Mouse (Mus musculus) yolk sac, embryonic 10.5 days (tissue): ENCODE measurements around the gene 1700012A03Rik.

Source experiments
- DNase-seq: peaks from one replicate; pipeline ENCODE4 v3.0.0-alpha.2; 2017; ENCODE audit warnings: low spot score

Gene 1700012A03Rik

DNA sequence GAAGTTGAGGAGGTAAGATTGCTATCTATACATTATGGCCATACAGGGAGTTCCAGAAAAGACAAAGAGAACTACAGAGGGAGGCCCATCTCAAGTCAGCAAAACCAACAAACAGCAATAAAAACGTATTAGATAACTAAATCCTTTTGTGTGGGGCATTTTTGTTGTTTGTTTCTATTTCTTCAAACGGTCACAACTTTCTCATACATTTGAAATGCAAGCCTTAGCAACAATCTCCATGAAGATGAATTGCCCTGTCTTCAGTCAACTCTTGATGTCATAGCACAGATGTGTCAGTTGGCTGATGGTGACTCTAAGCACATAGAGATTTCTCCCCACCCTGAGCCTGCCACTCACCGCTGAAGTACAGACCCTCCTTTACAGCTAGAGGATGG is at the start of gene 1700012A03Rik:
TSS of gene 1700012A03Rik (plus strand) at position 296 of the 395 bp plus-strand sequence.
- no peak for DNase-seq

DNA sequence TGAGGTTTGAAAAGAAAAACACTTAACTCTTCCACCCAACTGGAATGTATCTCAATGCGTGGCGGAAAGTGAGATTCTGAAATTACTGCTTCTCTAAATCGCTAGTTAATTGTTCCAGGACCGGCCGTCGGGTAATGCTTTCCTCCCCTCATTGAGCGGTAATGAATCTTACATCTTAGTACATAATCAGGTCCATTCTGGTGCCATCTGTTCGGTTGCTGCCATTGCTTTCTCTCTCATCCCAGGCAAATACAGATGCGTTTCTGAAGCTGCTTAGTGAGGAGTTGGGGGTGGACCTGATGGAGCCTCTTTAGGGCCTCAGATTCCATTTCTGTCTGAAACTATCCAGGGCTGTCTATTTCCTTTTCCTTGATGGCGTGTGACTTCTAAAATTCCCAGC is 45.8 kb upstream of the 1700012A03Rik start:
- DNase-seq: no peak

DNA sequence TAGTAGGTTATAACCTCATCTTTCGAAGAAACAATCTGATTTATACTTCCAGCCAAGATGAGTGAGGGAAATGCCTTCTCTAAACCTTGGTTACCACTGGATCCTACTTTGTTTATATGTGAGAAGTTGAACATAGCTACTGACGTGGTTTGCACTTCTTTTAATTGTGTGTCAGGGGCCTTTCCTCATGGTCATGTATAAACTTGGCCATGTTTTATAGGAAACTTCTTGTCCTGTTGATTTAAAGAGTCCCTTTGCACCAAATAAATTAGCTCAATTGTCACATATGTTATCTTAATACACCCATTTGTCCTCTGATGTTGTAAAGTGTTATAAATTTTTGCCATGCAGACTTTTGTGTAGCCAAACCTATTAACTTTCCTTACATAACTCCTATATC is 44.1 kb upstream of the 1700012A03Rik start:
- no peak for DNase-seq

DNA sequence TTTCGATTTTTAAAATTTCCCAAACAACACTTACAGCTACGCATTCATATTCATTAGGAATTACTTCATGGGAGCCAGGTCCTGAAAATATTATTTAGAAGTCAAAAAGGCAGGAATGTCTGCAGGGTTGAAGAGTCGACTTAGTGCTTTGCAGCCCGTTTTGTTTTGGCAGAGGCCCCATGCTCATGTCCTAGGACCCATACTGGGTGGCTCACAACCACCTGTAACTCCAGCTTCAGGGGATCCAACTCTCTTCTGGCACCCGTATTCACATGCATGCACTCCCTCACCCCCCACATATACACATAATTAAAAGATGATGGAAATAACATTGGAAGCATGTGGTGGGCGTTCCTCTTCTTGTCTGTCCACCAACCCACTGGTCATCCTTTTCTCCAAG is 43.7 kb upstream of the 1700012A03Rik start:
- no peak for DNase-seq

DNA sequence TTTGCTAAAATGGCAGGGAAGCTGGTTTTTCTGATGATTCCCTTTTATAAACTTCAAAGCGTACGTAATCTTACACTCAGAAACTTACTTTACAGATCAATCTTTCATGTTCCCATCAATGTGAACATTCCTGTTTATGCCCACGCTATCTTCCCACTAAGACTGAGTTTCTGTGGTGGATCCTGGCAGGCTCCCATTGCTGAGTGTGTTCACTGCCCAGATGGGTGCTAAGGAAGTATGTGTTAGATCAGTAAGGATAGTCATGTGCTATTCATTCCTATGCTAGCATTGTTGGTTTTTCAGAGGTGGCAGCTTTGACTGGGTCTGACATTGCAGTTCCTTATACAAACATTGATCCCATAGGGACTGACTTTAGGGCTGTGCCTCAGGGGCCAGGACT is 42.7 kb upstream of the 1700012A03Rik start:
- DNase-seq: no peak

DNA sequence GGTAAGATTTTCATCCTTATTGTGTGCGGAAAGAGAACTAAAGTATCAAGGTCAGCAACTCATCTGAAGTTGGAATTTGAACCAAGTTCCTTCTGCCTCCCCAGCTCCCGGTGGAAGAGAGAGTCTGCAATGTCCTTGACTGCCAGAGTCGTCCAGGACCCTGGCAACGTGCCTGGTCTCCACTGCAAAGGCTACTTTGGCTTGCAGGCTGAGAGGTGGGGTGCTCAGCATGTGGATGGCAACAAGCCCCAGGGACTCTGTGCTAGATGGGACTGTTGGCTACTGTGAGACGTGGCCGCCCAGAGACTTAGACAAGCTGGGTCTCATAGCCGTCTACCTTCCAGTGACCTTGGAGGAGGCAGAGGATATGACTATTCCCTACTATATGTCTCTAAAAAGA is 33.2 kb upstream of the 1700012A03Rik start:
- DNase-seq: no peak

DNA sequence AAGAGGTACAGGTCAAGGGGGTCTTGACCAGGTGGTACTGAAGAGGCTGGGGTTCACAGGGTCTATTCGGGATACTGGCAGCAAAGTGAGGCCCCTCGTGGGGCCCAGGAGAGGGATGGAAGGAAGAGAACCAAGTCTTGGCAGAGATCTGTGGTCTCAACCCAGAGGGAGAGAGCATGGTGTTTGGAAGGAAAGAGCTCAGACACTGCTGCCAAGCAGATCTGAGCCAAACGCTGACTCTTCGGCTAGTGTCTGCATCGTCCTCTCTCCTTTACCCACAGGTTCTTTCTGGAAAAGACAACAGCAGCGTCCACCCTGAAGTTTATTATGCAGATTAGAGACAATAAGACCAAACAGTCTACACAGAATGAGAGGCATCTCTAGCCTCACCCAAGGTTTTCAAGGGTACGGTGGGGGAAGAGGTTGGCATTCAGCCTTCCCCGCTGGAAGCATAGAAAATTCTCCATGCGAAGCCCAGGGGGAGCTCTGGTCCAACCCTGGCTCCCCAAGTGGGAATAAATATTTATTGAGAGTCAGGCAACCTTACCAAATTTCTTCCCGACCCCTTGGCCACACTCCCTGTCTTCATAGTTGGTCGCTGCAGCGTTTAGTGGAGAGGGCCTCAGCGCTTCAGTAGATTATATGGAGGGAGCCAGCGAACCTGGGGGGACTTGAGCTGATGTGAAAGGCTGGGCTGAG is 32.5 kb upstream of the 1700012A03Rik start:
- no peak for DNase-seq

DNA sequence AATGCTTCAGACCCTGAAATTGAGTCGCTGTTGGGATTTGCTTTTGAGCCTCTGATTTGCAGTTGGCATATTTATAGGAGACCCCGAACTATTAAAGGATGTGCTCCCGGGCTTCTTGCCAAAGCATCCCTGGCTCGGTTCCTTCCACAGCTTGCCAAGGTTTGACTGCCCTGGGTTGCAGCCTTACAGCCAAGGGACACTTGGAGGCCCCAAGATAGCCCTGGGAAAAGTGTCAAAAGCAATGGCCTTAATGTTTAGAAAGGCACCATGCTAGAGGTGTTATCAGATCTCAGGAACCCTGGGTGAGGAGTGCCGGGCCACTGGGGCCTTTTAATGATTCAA is 32.0 kb upstream of the 1700012A03Rik start:
- DNase-seq: no peak

DNA sequence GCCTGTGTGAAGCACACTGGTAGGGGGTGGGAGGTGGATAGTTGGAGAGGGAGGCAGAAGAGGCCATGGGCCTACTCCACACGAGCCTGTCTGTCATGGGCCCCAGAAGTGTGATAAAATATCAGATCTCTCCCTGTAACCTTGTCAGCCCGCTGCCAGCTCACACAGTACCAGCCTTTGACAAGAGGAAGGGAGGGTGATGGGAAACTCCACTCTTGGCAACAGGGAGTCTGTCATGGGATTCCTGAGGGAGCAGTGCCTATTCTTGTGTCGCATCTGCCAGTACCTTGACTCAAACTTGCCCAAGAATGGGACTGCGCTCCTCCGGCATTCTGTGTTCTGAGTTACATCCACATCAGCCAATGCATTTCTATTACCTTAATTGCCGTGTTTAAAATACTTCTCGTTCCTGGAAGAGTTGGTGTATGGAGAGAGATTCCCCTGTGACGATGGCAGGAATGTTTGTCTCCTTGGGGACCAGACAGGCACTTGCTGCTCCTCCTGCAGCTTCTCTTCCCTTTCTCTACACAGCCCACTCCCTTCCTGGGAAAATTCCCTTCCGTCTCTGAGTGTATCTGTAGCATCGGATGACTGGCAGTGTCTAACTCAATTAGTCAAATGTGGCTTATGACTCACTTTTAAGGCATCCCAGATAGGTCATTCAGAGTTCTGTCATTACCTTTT is 28.1 kb upstream of the 1700012A03Rik start:
- DNase-seq: no peak

DNA sequence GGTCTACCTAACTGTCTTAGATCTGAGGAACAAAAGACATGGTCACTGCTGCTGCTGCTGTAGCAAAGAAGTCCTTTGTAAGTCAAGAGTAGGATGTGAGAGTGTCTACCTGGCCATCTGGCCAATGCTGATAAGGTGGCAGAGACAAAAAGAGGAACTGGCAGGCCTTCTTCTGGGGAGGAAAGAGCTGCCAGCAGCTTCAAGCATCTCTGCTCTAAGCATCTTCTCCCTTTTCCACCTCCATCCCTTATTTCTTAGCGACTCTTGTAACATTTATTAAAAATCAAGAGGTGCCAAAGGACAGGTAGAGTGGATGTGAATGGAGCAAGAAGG is 27.5 kb upstream of the 1700012A03Rik start:
- DNase-seq: no peak

DNA sequence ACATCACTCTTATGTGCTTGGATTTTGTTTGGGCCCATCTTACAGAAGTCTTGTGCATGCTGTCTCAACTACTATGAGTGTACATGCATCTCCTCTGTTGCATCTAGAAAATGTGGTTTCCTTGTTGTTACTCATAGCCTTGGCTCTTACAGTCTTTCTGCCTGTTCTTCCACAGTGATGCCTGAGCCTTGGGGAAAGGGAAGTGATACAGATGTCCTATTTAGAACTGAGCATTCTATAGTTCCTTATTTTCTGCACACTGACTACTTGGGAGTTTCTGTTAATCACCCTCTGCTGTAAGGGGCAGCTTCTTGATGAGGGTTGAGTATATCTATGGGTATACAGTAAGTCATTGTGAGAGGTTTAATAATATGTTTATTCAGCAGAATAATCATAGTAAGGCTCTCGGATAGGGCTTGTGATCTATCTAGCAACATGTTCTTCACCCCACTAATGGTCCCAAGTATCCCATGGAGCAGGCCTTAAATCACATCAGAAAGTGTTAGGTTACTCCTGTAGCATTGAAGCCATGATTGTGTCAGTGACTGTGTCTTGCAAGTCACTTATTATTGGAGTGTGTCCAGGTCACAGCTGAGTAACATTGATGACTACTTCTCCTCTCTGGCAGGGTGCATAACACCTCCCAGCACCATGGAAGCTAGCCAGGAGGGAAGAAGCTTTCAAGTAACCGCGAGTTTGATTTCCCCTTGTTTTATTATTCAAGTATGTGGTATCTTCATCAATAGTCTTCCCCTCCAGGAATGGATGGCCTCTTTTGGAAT is 21.6 kb upstream of the 1700012A03Rik start:
- DNase-seq: no peak

DNA sequence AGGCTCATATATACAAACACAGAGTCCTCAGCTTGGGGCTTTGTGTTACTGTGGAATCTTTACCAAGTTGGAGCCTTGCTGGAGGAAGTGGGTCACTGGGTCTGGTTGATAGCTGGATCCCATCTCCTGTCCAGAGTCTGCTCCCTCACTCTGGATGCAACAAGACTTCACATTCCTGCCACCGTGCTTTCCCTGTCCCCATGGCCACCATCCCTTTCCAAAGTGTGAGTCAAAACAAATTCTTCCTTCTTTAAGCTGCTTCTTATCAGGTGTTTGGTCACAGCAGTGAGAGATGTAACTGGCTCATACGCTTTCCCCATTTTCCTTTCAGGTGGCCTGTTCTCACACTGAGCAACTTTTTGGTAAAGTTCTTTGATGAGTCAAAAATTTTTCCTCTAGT is 15.8 kb upstream of the 1700012A03Rik start:
- DNase-seq: no peak

DNA sequence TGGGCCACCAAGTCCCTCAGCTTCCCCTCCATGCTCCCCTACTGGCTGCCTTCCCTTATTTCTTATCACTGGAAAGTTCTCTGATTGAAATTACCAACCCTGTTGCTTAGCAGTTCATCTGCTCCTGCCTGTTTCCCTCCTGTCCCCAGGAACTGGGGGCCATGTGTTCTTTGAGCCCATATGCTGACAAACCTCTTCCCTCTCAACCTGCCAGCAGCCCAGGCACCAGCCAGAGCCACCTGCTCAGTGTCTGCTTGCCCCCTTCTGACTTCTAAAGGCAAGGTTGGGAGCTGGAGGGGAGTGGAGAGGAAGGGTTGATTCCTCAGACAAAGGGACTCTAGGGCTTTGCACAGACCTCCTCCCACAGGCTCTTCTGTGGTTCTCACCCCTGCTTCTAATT is 4.7 kb upstream of the 1700012A03Rik start:
- DNase-seq: no peak

DNA sequence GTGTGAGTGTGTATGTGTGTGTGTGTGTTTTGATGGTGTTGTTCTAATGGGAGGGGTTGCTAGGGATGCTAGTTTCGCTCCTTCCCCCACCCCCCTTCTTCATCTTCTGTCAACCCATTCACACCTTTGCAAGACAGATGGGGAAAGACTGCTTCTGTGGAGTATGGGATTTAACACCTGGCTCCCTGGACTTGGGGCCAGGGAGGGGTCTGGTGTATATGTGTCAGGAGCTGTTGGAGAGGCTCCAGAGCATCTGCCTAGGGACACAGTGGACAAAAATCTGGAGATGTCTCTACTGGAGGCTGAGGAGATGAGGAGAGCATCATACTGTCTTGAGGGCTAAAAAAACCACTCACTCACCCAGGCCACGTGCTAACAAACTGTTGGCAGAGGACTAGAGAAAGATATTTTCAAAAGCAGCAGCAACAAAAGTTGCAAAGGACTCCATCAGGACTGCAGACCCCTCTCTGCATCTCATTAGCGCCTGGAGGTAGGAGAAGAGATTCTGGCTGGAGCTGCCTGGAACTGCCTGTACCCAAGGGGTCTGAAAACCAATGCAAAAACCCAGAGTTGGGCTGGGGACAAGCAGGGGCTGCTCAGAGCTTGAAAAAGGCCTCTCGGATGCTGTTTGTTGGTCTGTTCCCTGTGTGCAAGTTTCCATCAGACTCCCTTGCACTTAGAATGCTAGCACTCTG is 643 bp upstream of the 1700012A03Rik start:
- no peak for DNase-seq

DNA sequence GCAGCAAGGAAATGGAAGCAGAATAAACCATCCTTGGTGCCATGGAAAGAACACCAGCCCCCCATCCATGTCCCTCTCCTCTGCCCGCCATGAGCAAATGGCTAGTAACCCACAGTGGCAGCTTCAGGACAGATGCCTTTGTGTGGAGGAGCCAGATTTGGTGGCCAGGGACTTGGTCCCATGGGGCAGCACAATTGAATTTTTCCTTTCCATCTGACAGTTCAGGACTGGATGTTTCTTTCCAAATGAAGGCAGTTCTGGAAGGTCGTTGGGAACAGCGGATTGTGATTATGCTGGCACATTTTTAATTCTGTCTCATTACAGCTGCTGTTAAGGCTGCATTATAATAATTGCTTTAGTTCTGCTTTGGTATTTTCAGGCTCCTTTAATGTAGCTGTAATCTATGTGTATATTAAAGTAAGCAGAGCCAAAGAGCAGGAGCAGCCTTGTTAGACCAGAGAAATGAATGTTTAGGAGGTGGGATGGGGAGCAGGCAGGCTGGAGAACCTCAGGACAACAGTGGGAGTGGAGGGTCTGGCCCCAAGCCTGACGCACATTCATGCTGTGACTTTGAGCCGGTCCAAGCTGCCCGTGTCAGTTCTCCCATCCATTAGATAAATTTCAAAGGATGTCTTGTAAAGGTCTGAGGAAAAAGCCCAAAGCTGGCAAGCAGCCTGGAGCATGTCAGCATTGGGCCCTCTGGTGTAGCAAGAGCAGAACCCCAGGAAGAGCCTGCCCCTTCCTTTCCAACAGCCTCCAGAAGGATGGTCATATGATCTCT is 2.3 kb downstream of the 1700012A03Rik start:
- no peak for DNase-seq

DNA sequence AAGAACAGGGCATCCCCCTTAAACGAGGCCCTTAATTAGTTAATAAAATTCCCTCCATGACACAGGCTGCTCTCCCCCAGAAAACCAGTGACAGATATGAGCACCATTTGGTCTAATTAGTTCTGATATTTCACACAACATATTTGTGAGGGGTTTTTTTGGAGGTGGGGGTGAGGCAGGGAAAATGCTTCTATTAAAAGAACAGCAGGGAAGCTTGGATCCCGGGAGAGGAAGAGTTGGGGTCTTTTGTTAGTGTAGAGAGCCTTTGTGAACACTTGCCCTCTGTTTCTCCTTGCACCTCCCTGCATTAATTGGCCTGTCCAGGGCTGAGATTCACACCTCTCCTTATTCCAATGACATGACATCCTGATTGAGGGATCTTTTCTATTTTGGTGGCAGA is 6.5 kb downstream of the 1700012A03Rik start:
- DNase-seq: no peak

DNA sequence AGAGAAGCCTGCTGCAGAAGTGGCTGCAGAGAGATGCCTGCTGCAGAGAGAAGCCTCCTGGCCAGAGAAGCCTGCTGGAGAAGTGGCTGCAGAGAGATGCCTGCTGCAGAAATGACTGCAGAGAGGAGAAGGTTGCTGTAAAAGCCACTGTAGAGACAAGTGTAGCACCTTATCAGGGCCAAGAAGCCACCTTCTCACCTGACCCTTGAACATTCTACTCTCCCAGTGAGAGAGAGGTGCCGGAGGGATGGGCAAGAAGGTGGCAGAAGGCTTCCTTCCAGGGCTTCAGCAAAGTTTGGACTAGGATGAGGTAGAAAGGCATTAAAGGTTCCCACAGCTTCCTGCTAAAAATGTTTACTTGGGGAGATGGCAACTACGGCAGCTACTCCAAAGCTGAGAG is 8.5 kb downstream of the 1700012A03Rik start:
- no peak for DNase-seq

DNA sequence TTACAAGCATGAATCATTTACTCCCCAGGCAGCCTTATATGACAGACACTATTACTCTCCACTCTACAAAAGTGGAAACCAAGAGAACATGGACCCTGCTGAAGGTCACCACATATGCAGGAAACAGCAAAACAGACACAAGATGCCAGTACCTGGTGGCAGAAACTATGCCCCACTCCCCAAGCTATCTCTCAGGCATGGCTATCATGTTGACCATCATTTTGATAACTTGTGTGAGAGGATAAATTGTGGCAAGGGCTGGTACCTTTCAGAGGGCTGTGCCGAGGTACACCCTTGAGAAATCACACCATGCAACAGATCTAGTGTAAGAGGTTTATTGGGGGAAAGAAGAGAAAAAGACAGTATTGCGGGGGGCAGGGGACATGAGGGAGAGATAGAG is 10.6 kb downstream of the 1700012A03Rik start:
- no peak for DNase-seq

DNA sequence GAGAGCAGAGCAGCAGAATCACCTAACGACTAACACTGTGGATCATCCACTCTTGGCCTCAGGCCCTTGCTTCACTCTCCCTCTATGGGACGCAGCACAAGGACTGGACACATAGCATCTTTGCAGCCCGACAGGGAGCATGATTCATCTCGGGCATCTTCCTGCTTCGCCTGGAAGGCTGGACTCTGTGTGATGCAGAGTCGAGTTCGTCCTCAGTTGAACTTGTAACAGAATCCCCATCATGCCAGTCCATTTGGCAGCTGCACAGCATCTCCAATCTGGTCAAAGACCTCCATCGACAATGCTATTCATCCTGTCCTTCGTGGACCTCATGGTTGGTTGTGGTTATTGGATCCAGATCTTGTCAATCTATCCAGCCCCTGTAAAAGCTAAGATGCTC is 11.2 kb downstream of the 1700012A03Rik start:
- DNase-seq: no peak

DNA sequence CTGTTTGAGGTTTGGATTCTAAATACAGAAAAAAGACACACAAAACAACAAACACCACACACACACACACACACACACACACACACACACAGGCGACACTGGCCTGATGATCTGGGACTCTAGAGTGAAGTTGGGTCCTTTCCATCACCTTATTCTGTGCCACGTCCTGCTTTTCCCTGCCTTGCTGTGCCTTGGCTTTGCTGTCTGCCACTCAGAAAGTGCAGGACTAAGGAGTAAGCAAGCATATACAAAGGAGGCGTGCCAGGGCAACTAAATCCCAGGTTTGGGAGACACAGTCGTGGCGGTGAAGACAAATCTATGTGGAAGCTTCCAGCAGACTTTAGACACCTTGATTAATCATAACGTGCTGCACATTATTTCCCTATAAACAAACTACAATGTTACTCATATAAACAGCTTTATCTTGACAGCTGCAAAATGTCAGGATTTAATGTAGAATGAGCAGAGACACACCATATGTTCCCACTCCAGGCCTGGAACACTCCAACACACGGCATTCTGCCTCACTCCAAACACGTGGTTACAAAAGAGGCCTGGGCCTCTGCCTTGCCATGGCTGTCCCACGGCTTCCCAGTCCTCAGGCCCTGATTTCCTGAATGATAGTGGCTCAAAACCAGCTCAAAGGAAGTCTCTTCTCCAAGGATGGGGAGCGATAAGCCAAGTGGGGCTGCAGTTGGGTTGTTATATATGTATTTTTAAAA is 15.9 kb downstream of the 1700012A03Rik start:
- no peak for DNase-seq

DNA sequence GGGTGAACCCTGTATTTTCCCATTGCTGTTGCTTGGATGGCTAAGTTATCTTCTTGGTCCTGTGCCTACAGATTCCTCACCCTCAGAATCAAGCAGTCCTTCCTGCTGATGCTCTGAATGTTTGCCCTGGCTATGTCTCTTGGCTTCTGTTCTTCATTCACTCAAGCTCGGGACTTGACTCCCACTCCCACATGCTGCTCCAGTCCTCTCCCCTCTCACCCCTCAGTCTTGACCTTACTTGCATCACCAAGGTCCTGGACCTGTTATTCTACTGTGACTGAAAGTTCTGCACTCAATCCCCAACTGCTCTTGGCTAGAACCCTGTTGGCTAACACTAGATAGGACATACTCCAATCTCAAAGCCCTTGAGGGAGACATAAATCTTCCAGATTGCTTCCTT is 22.1 kb downstream of the 1700012A03Rik start:
- DNase-seq: no peak
